Mouse (Mus musculus): ENCODE measurements around the gene Alx1.

- TF ChIP-seq POLR2A (IDR thresholded peaks at IDR 0.05; ENCODE audit: insufficient read length, low read depth) (no peak), TCF3 (IDR thresholded peaks at IDR 0.05; ENCODE audit: insufficient read length, low read depth) (no peak), MAX (IDR thresholded peaks at IDR 0.05; ENCODE audit: low read depth) (no peak), CEBPB (IDR thresholded peaks at IDR 0.05; ENCODE audit: insufficient read depth, poor library complexity, severe bottlenecking) (no peak), POLR2AphosphoS2 (IDR thresholded peaks at IDR 0.05; ENCODE audit: insufficient read length, low read depth) (no peak), E2F4 (IDR thresholded peaks at IDR 0.05; ENCODE audit: insufficient read depth) (no peak), USF1 (IDR thresholded peaks at IDR 0.05; ENCODE audit: low read depth) (no peak)
These were observed 70.4 kb downstream of the Alx1 start for GRCm38 (mm10) chr10:102959602-102960001.
